Mouse (Mus musculus) hindbrain, embryonic 14.5 days (tissue): ENCODE measurements at regions not wholly inside any gene's neighbourhood (a gene's known extent, or its start where the extent isn't known, plus 50 kb on each side); places are given as distances from the start of the nearest gene placed in this dataset.
A peak's percentile ranks its signal among the peaks of the same experiment; 100 is the strongest.

Experiments used
- ATAC-seq: fragments of 200-750 bp; cut with Nextera tagmentation; 2 replicates; pipeline ENCODE4 v1.8.0; 2017; ENCODE audit warnings: moderate number of reproducible peaks, mild to moderate bottlenecking, moderate TSS enrichment, moderate library complexity; ENCODE audit not compliant: low FRiP score
- DNase-seq: peaks from one replicate; pipeline ENCODE4 v3.0.0-alpha.2; 2015; ENCODE audit warnings: low spot score
- H3K27ac ChIP-seq: fragments of 300-500 bp; sonication (generic); 2 replicates; pipeline ENCODE4 v1.5.1; 2014; ENCODE audit warnings: mild to moderate bottlenecking, moderate library complexity
- H3K27me3 ChIP-seq: fragments of 300-500 bp; sonication (generic); 2 replicates; pipeline ENCODE4 v1.6.1; 2014; ENCODE audit warnings: mild to moderate bottlenecking, low read length, mixed read lengths; ENCODE audit not compliant: control insufficient read depth, insufficient read depth
- H3K36me3 ChIP-seq: fragments of 300-500 bp; sonication (generic); replicated peaks from 2 replicates; pipeline ENCODE4 v1.6.1; 2014; ENCODE audit not compliant: control insufficient read depth, insufficient read depth
- H3K4me1 ChIP-seq: fragments of 300-500 bp; sonication (generic); replicated peaks from 2 replicates; pipeline ENCODE4 v1.6.1; 2014; ENCODE audit warnings: antibody characterized with exemption, low read length, mixed read lengths; ENCODE audit not compliant: control insufficient read depth, insufficient read depth
- H3K4me2 ChIP-seq: fragments of 300-500 bp; sonication (generic); replicated peaks from 2 replicates; pipeline ENCODE4 v1.6.1; 2014; ENCODE audit warnings: mild to moderate bottlenecking, moderate library complexity
- H3K4me3 ChIP-seq: fragments of 300-500 bp; sonication (generic); replicated peaks from 2 replicates; pipeline ENCODE4 v1.5.1; 2014; ENCODE audit warnings: mild to moderate bottlenecking, low read length
- H3K9ac ChIP-seq: fragments of 300-500 bp; sonication (generic); 2 replicates; pipeline ENCODE4 v1.6.1; 2014
- H3K9me3 ChIP-seq: fragments of 300-500 bp; sonication (generic); 2 replicates; pipeline ENCODE4 v1.6.1; 2016; ENCODE audit warnings: low read length; ENCODE audit not compliant: control insufficient read depth
- WGBS: fragments of 180-500 bp; shearing (Covaris S2); extraction: QIAGEN DNeasy Blood & Tissue Kit; methylation state at CpG from one replicate; pipeline ENCODE4 v1.1.7; 2014; 5-methylcytosine and 5-hydroxymethylcytosine counted together

DNA sequence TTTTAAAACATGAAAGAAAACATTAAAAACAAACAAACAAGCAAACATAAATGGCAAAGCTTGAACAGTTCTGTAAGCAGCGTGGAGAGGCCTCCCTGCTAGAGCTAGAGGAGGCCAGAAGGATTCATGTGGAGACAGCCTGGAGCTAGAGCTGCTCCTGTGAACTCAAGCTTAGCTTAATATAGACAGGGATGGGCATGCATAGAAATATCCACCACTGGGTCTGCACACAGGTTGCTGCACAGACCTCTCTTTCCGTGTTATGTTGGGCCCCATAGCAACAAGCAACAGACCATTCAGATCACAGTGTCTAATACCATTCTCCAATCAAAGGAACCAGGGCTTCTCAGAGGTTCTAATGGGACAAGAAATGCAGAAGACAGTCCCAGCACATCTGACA is 122.9 kb upstream of the Magi3 start:
- DNase-seq: no peak
- no peaks in the 10 kb centered on the region for H3K9me3 ChIP-seq
- H3K4me2 ChIP-seq: no peak overlapping the region
- no peaks in the 10 kb centered on the region for H3K27me3 ChIP-seq
- 0 out of 2 replicates have a peak, but pooled peaks cover 2% of the 10 kb centered on the region for H3K4me1 ChIP-seq
- no peak overlapping the region for H3K9ac ChIP-seq
- H3K36me3 ChIP-seq: no peaks in the 10 kb centered on the region
- H3K4me3 ChIP-seq: no peak overlapping the region
- WGBS: 80% methylated on average over 2 of the region's 2 CpGs
- H3K27ac ChIP-seq: no peak overlapping the region
- ATAC-seq: no peak

DNA sequence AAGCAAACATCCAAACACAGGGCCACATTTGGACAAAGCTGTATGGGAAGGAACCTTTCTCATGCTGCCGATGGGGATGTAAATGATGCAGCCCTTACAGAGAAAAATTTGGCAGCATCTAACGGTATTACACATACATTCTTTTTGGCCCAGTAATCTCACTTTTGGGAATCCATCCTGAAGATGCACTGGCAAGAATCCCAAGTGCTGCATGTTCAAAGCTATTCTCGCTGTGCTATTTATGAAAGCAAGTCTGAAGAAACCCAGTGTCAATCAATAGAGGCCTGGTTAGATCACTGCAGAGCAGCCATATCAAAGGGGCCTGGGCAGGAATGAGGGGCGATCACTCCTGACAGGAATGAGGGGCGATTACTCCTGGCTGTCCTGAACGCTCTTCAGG is 122.0 kb upstream of the Magi3 start:
- no peaks in the 10 kb centered on the region for H3K27me3 ChIP-seq
- WGBS: 71% methylated on average over 6 of the region's 6 CpGs

DNA sequence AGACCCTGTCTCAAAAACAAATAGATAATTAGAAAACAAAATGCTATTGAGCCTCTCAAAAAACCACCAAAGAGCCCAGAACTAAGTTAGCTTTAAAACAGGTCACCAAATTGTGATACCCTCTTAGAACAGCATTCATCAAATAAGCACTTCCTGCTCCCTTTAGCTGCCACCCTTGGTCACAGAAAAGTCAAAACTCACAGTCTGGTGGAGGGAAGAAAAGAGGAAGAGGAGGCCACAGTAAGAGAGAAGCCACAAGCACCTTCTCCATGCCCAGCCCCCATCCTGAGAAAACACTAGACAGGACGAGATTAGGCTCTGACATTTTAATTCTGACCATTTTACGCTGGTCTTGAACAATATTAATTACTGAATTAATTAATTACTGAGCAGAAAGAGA is 120.2 kb upstream of the Magi3 start:
- H3K4me3 ChIP-seq: no peak overlapping the region
- H3K27ac ChIP-seq: no peak overlapping the region
- peaks cover 15% of the 10 kb centered on the region for H3K4me1 ChIP-seq
- H3K4me2 ChIP-seq: no peak overlapping the region
- H3K36me3 ChIP-seq: no peaks in the 10 kb centered on the region
- no peaks in the 10 kb centered on the region for H3K27me3 ChIP-seq
- WGBS: 56% methylated on average over 2 of the region's 2 CpGs
- H3K9me3 ChIP-seq: no peaks in the 10 kb centered on the region
- DNase-seq (no peak), ATAC-seq (no peak)
- H3K9ac ChIP-seq: no peak overlapping the region

More for the DNA sequence above, 122.0 kb upstream of the Magi3 start:
- H3K27ac ChIP-seq: no peak overlapping the region
- H3K4me3 ChIP-seq: no peak overlapping the region
- 0 out of 2 replicates have a peak, but pooled peaks cover 2% of the 10 kb centered on the region for H3K4me1 ChIP-seq
- H3K9me3 ChIP-seq: no peaks in the 10 kb centered on the region
- H3K4me2 ChIP-seq: no peak overlapping the region
- H3K36me3 ChIP-seq: no peaks in the 10 kb centered on the region
- H3K9ac ChIP-seq: no peak overlapping the region
- DNase-seq: peak; percentile 46
- ATAC-seq: no peak

DNA sequence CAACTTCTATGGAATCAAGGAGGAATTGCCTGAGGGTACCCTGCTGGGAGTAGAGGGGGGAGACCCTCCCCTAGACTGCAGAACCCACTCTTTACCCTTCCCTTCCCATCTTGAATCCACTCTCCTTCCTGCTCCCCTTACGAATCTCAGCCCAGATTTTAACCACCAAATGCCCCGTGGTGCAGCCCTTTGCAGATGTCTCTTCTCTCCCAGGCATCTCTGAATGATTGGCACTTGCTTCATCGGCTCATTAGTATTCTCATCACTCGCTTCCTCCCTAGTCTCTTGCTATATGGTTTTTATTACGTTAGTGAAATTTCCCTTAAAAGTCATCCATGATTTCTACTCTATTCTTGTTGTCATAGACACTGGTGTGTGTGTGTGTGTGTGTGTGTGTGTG is 116.7 kb upstream of the Magi3 start:
- Histone ChIP-seq H3K27ac (peak overlapping the region; percentile 68), H3K27me3 (no peaks in the 10 kb centered on the region), H3K4me1 (peaks cover 17% of the 10 kb centered on the region), H3K4me3 (no peak overlapping the region), H3K9me3 (no peaks in the 10 kb centered on the region), H3K36me3 (no peaks in the 10 kb centered on the region), H3K9ac (no peak overlapping the region), H3K4me2 (0 out of 2 replicates have a peak overlapping the region, but pooled peaks have one; percentile 0)
- 37% methylated on average over 5 of the region's 5 CpGs for WGBS
- ATAC-seq (peak; percentile 56; the same call in 1 of the 2 replicates), DNase-seq (peak; percentile 67)

DNA sequence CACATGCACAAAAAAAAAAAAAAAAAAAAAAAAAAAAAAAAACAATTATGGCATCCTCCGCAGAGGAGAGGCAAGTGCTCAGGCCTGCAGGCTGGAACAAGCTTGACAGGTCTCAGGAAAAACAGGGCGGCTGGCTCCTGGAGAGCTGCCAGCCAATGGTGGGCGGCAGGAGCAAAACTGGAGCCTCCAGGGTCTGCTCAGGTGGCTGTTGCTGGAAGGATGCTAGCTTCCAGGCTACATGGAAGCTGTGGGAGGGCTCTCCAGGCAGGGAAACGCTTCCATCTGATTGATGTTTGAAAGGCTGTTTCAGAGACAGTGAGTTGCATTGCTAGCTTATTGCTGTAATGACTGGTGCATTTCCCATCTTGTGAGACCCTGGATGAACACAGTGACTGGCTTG is 116.1 kb upstream of the Magi3 start:
- no peak overlapping the region for H3K9ac ChIP-seq
- 0 out of 2 replicates have a peak overlapping the region, but pooled peaks have one; percentile 0 for H3K4me2 ChIP-seq
- H3K36me3 ChIP-seq: no peaks in the 10 kb centered on the region
- no peaks in the 10 kb centered on the region for H3K27me3 ChIP-seq
- H3K4me1 ChIP-seq: peaks cover 17% of the 10 kb centered on the region
- no peaks in the 10 kb centered on the region for H3K9me3 ChIP-seq
- H3K27ac ChIP-seq: peak overlapping the region; percentile 68
- 29% methylated on average over 4 of the region's 4 CpGs for WGBS
- DNase-seq: no peak
- H3K4me3 ChIP-seq: no peak overlapping the region
- peak; percentile 55 for ATAC-seq

DNA sequence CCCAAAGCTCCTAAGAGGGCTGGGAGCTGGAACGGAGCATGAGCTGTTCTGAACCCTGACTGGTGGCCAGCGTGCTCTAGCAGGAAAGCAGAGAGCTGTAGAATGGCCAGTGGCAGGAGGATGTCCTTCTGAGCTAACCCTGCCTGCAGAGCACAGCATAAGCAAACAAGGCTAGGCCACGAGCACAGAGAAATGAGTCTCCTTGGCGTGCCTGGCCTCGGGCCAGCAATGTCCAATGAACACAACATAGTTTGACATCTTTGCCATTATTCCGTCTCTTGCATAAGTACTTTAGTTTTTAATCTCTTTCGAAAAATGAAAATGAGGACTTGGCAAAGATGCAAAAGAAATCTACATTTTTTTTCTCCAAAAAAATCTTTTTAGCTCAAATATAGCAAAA is 114.6 kb upstream of the Magi3 start:
- ATAC-seq (no peak), DNase-seq (no peak)
- H3K9ac ChIP-seq: no peak overlapping the region
- WGBS: 79% methylated on average over 7 of the region's 7 CpGs
- H3K27ac ChIP-seq: no peak overlapping the region
- H3K27me3 ChIP-seq: no peaks in the 10 kb centered on the region
- peaks cover 17% of the 10 kb centered on the region for H3K4me1 ChIP-seq
- H3K9me3 ChIP-seq: no peaks in the 10 kb centered on the region
- no peak overlapping the region for H3K4me2 ChIP-seq
- no peaks in the 10 kb centered on the region for H3K36me3 ChIP-seq
- no peak overlapping the region for H3K4me3 ChIP-seq

DNA sequence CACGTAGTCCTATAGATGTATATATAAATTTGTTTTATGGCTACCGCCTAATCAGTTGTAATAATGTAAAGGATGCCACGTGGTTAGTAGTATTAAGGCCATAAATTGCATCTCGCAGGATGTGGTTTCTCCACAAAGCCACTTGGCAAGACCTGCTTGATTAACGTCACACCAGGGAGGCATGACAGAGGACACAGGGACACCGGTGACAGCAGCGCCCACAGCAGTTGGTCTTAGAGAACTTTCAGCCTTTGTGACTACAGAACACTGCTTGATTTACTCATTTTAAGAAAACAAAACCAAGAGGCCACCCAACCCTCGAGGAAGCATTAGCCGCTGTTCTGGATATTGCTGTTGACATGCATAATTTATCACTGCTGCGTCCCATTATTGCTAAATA is 113.2 kb upstream of the Magi3 start:
- 57% methylated on average over 10 of the region's 10 CpGs for WGBS
- no peak overlapping the region for H3K27ac ChIP-seq
- H3K9me3 ChIP-seq: no peaks in the 10 kb centered on the region
- H3K27me3 ChIP-seq: no peaks in the 10 kb centered on the region
- DNase-seq (no peak), ATAC-seq (no peak)
- H3K4me1 ChIP-seq: peaks cover 17% of the 10 kb centered on the region
- no peak overlapping the region for H3K4me2 ChIP-seq
- no peak overlapping the region for H3K9ac ChIP-seq
- no peak overlapping the region for H3K4me3 ChIP-seq
- H3K36me3 ChIP-seq: no peaks in the 10 kb centered on the region

DNA sequence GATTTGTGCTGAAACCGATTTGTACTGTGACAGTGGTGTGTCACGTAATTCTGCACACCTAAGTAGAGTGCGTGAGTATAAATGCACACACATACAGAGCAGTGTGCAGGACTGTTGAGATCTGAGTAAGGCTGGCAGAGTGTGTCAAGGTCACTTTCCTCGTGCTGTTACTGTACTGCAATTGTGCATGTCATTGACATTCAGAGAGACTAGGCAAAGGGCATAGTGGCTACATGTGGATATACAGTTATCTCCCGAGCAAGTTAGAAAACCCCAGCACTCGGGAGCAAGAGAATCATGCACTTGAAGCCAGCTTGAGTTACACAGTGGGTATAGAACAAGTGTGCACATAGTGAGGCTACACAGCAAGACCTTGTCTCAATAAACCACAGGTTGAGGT is 110.5 kb upstream of the Magi3 start:
- Histone ChIP-seq H3K9ac (no peak overlapping the region), H3K36me3 (no peaks in the 10 kb centered on the region), H3K27me3 (no peaks in the 10 kb centered on the region), H3K4me1 (0 out of 2 replicates have a peak, but pooled peaks cover 5% of the 10 kb centered on the region), H3K27ac (no peak overlapping the region), H3K4me3 (no peak overlapping the region), H3K9me3 (no peaks in the 10 kb centered on the region), H3K4me2 (no peak overlapping the region)
- ATAC-seq (no peak), DNase-seq (no peak)
- WGBS: 85% methylated on average over 6 of the region's 6 CpGs

DNA sequence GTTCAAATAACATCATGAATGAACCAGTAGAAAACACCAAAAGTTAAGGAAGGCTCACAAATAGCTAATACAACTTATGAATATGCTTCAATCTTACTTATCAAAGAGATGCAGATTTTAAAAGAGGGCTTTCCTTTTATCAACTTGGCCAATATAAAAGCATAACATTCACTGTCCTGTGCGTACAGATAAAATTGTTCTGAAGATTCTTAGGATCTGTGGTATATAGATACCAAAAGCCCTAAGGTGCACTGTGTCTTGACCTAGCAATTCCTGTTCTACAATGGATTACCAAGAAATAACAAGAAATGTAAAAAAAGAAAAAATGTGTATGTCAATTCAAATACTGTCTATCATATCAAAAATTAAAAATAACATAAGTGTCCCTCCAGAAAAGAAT is 107.7 kb upstream of the Magi3 start:
- DNase-seq (no peak), ATAC-seq (no peak)
- Histone ChIP-seq H3K27me3 (no peaks in the 10 kb centered on the region), H3K9ac (no peak overlapping the region), H3K4me3 (no peak overlapping the region), H3K36me3 (no peaks in the 10 kb centered on the region), H3K9me3 (no peaks in the 10 kb centered on the region), H3K4me1 (0 out of 2 replicates have a peak, but pooled peaks cover 4% of the 10 kb centered on the region), H3K4me2 (no peak overlapping the region), H3K27ac (no peak overlapping the region)
- 93% methylated on average over 1 of the region's 1 CpGs for WGBS

DNA sequence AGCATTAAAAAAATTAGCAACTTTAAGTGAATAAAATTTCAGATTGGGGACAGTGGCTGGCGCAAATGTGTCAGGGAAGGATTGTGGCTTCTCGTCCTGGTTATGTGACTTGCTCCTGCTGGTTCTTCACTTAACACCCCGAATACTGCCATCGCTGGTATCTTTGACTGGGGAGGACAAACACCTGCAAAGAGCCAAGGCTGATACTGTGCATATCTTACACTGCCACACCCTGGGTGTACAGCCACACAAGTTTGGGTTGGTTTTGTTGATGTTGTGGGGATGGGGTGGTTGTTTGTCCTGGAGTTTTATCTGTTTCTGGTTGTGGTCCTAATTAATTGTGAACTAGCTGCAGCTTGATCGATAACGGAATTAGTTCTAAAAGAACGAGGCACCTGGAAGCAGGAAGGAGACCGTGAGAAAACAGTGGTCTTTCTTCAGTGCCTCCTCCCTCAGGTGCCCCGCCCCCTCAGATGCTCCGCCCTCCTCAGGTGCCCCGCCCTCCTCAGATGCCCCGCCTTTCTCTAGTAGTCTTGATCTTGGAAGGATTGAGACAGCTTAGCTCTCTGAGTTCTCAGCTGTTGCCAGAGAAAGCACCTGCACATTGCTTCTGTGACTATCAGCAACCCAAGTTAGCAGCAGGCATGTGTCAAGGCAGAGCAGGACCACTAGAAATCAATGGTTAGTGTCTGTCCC is 107.0 kb upstream of the Magi3 start:
- WGBS: 90% methylated on average over 12 of the region's 12 CpGs
- no peak for DNase-seq
- Histone ChIP-seq H3K4me2 (no peak overlapping the region), H3K9me3 (no peaks in the 10 kb centered on the region), H3K9ac (no peak overlapping the region), H3K4me1 (no peaks in the 10 kb centered on the region), H3K36me3 (no peaks in the 10 kb centered on the region), H3K27me3 (no peaks in the 10 kb centered on the region), H3K4me3 (no peak overlapping the region), H3K27ac (no peak overlapping the region)
- no peak for ATAC-seq
